Mouse (Mus musculus) lung, postnatal 0 days (tissue): ENCODE data around the gene Tvp23a.

Experiments used
- CTCF ChIP-seq: IDR thresholded peaks from 2 replicates; pipeline ENCODE4 v1.5.1; 2016; ENCODE audit warnings: antibody characterized with exemption, mild to moderate bottlenecking
- EP300 ChIP-seq: IDR thresholded peaks from 2 replicates; pipeline ENCODE4 v1.6.1; 2016; ENCODE audit warnings: antibody characterized with exemption, mild to moderate bottlenecking, control low read depth

DNA sequence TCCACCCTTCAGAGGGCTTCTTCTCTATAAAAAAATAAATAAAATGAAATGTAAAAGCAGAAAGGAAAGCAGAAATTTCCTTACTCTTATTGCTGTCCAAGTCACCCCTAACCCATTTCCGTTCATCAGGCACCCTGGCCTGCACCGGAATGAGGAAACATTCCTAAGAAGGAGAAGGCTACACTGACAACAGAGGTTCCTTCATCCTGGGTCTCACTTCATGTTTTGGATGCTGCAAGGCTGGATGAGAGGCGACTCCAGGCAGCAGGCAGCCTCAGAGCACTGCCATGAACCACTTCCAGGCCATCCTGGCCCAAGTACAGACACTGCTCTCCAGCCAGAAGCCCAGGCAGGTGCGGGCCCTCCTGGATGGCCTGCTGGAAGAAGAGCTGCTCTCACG lies 32.7 kb upstream of the Tvp23a start, which contains the start of gene Ciita:
- TF ChIP-seq CTCF (no peak), EP300 (no peak)
